Mouse (Mus musculus): ENCODE data around the gene Cldn9. TPM values are rescaled to one million over a fixed set of nuclear protein-coding genes. Genes with fewer than 3 reads are reported as not detected.
A peak's percentile ranks its signal among the peaks of the same experiment; 100 is the strongest.

Cldn9 gene
- polyA plus RNA-seq, 1 experiment from 2014 or later, result 2.0 TPM

- no peaks in the 10 kb centered on the region for H3K36me3 ChIP-seq (ENCODE audit: poor library complexity, severe bottlenecking)
- peaks cover 69% of the 10 kb centered on the region for H3K27me3 ChIP-seq
- H3K4me2 ChIP-seq, result peak within 1 kb of the TSS; percentile 91
- H3K4me3 ChIP-seq, result peak within 1 kb of the TSS; percentile 49
- ATAC-seq, result peak; percentile 42
- WGBS, result under 1% methylated on average over 34 of the region's 34 CpGs
- H3K27ac ChIP-seq, result no peak within 1 kb of the TSS
- H3K9me3 ChIP-seq (replicated peaks), result no peaks in the 10 kb centered on the region
- H3K9ac ChIP-seq, result peak within 1 kb of the TSS; percentile 69
- H3K4me1 ChIP-seq, result peaks cover 49% of the 10 kb centered on the region
Observed at GRCm38 (mm10) chr17:23677236-23677679, 6.6 kb downstream of the Cldn9 start, which contains the start of gene Tnfrsf12a. Gene Tnfrsf12a (minus strand): TSS chr17:23677468.

- Histone ChIP-seq H3K4me2 (peak overlapping the region; percentile 91), H3K9ac (peak overlapping the region; percentile 69), H3K9me3 (replicated peaks) (no peaks in the 10 kb centered on the region), H3K27me3 (peaks cover 62% of the 10 kb centered on the region), H3K27ac (no peak overlapping the region), H3K4me3 (peak overlapping the region; percentile 49), H3K36me3 (ENCODE audit: poor library complexity, severe bottlenecking) (no peaks in the 10 kb centered on the region), H3K4me1 (peaks cover 49% of the 10 kb centered on the region)
- no peak for ATAC-seq
- WGBS, result under 1% methylated on average over 37 of the region's 37 CpGs
Observed at GRCm38 (mm10) chr17:23676473-23677031, 7.3 kb downstream of the Cldn9 start.

GRCm38 (mm10) chr17:23675564-23676281 is 8.1 kb downstream of the Cldn9 start:
- 0 out of 2 replicates have a peak overlapping the region, but pooled peaks have one; percentile 69 for H3K9ac ChIP-seq
- no peaks in the 10 kb centered on the region for H3K36me3 ChIP-seq (ENCODE audit: poor library complexity, severe bottlenecking)
- no peak overlapping the region for H3K27ac ChIP-seq
- peak overlapping the region; percentile 91 for H3K4me2 ChIP-seq
- no peaks in the 10 kb centered on the region for H3K9me3 ChIP-seq (replicated peaks)
- no peak for ATAC-seq
- H3K4me3 ChIP-seq, result peak overlapping the region; percentile 49
- WGBS, result 13% methylated on average over 15 of the region's 15 CpGs
- H3K4me1 ChIP-seq, result peaks cover 49% of the 10 kb centered on the region
- H3K27me3 ChIP-seq, result peaks cover 54% of the 10 kb centered on the region

GRCm38 (mm10) chr17:23675127-23675526 is 8.7 kb downstream of the Cldn9 start:
- Histone ChIP-seq H3K36me3 (ENCODE audit: poor library complexity, severe bottlenecking) (peaks cover 4% of the 10 kb centered on the region), H3K27me3 (peaks cover 48% of the 10 kb centered on the region), H3K9me3 (replicated peaks) (no peaks in the 10 kb centered on the region), H3K9ac (no peak overlapping the region), H3K4me1 (peaks cover 49% of the 10 kb centered on the region), H3K27ac (no peak overlapping the region), H3K4me3 (no peak overlapping the region), H3K4me2 (peak overlapping the region; percentile 91)
- no peak for ATAC-seq
- WGBS, result 55% methylated on average over 5 of the region's 5 CpGs

GRCm38 (mm10) chr17:23674271-23674952 is 9.4 kb downstream of the Cldn9 start:
- H3K27ac ChIP-seq, result no peak overlapping the region
- H3K4me3 ChIP-seq, result peak overlapping the region; percentile 64
- H3K9me3 ChIP-seq (replicated peaks), result no peaks in the 10 kb centered on the region
- H3K4me1 ChIP-seq, result peaks cover 47% of the 10 kb centered on the region
- 48% methylated on average over 9 of the region's 9 CpGs for WGBS
- peaks cover 11% of the 10 kb centered on the region for H3K36me3 ChIP-seq (ENCODE audit: poor library complexity, severe bottlenecking)
- H3K4me2 ChIP-seq, result peak overlapping the region; percentile 67
- no peak for ATAC-seq
- peaks cover 41% of the 10 kb centered on the region for H3K27me3 ChIP-seq
- H3K9ac ChIP-seq, result peak overlapping the region; percentile 66

- under 1% methylated on average over 45 of the region's 45 CpGs for WGBS
- ATAC-seq, result peak; percentile 96
- peaks cover 20% of the 10 kb centered on the region for H3K36me3 ChIP-seq (ENCODE audit: poor library complexity, severe bottlenecking)
- peak within 1 kb of the TSS; percentile 64 for H3K4me3 ChIP-seq
- H3K27ac ChIP-seq, result 0 out of 2 replicates have a peak within 1 kb of the TSS, but pooled peaks have one; percentile 38
- no peaks in the 10 kb centered on the region for H3K9me3 ChIP-seq (replicated peaks)
- peak within 1 kb of the TSS; percentile 67 for H3K4me2 ChIP-seq
- peaks cover 43% of the 10 kb centered on the region for H3K4me1 ChIP-seq
- peak within 1 kb of the TSS; percentile 66 for H3K9ac ChIP-seq
- peaks cover 32% of the 10 kb centered on the region for H3K27me3 ChIP-seq
Observed at GRCm38 (mm10) chr17:23673424-23674073, 10.3 kb downstream of the Cldn9 start, which contains the start of the genes Hcfc1r1 and Thoc6. Gene Hcfc1r1 (plus strand): TSS chr17:23673596. Gene Thoc6 (minus strand): TSS chr17:23673882.

- Histone ChIP-seq H3K36me3 (ENCODE audit: poor library complexity, severe bottlenecking) (peaks cover 28% of the 10 kb centered on the region), H3K4me3 (peak overlapping the region; percentile 64), H3K9ac (no peak overlapping the region), H3K4me2 (peak overlapping the region; percentile 67), H3K9me3 (replicated peaks) (no peaks in the 10 kb centered on the region), H3K27me3 (peaks cover 26% of the 10 kb centered on the region), H3K4me1 (peaks cover 42% of the 10 kb centered on the region), H3K27ac (no peak overlapping the region)
- no peak for ATAC-seq
- WGBS, result 64% methylated on average over 3 of the region's 3 CpGs
Observed at GRCm38 (mm10) chr17:23672761-23673160, 11.1 kb downstream of the Cldn9 start.

GRCm38 (mm10) chr17:23671519-23671918 is 12.3 kb downstream of the Cldn9 start:
- H3K4me1 ChIP-seq, result peaks cover 32% of the 10 kb centered on the region
- no peak overlapping the region for H3K4me2 ChIP-seq
- 98% methylated on average over 3 of the region's 3 CpGs for WGBS
- no peak overlapping the region for H3K9ac ChIP-seq
- ATAC-seq, result no peak
- no peaks in the 10 kb centered on the region for H3K9me3 ChIP-seq (replicated peaks)
- H3K27me3 ChIP-seq, result peaks cover 20% of the 10 kb centered on the region
- peaks cover 40% of the 10 kb centered on the region for H3K36me3 ChIP-seq (ENCODE audit: poor library complexity, severe bottlenecking)
- H3K27ac ChIP-seq, result no peak overlapping the region
- no peak overlapping the region for H3K4me3 ChIP-seq

GRCm38 (mm10) chr17:23670516-23671074 is 13.2 kb downstream of the Cldn9 start:
- Histone ChIP-seq H3K4me3 (no peak overlapping the region), H3K4me2 (no peak overlapping the region), H3K9me3 (replicated peaks) (no peaks in the 10 kb centered on the region), H3K27ac (no peak overlapping the region), H3K4me1 (peaks cover 23% of the 10 kb centered on the region), H3K27me3 (peaks cover 11% of the 10 kb centered on the region), H3K9ac (no peak overlapping the region), H3K36me3 (ENCODE audit: poor library complexity, severe bottlenecking) (peaks cover 44% of the 10 kb centered on the region)
- no peak for ATAC-seq
- WGBS, result 88% methylated on average over 7 of the region's 7 CpGs

- ATAC-seq, result no peak; the same call in 1 of the 2 replicates
- Histone ChIP-seq H3K9ac (no peak overlapping the region), H3K36me3 (ENCODE audit: poor library complexity, severe bottlenecking) (peaks cover 44% of the 10 kb centered on the region), H3K4me3 (no peak overlapping the region), H3K27me3 (peaks cover 31% of the 10 kb centered on the region), H3K4me2 (no peak overlapping the region), H3K9me3 (replicated peaks) (no peaks in the 10 kb centered on the region), H3K4me1 (no peaks in the 10 kb centered on the region), H3K27ac (no peak overlapping the region)
- 74% methylated on average over 14 of the region's 14 CpGs for whole genome bisulfite sequencing
Observed at GRCm38 (mm10) chr17:23665511-23665910, 18.3 kb downstream of the Cldn9 start.

- peaks cover 3% of the 10 kb centered on the region; the same call in 1 of the 2 replicates for H3K4me1 ChIP-seq
- no peak overlapping the region for H3K4me2 ChIP-seq
- WGBS, result 10% methylated on average over 5 of the region's 5 CpGs
- H3K4me3 ChIP-seq, result no peak overlapping the region
- H3K36me3 ChIP-seq (ENCODE audit: poor library complexity, severe bottlenecking), result peaks cover 34% of the 10 kb centered on the region
- ATAC-seq, result peak; percentile 54
- no peaks in the 10 kb centered on the region for H3K9me3 ChIP-seq (replicated peaks)
- H3K27ac ChIP-seq, result no peak overlapping the region
- no peak overlapping the region for H3K9ac ChIP-seq
- peaks cover 41% of the 10 kb centered on the region for H3K27me3 ChIP-seq
Observed at GRCm38 (mm10) chr17:23664556-23665021, 19.2 kb downstream of the Cldn9 start.

Measured in forebrain, embryonic 13.5 days (tissue).